Mouse (Mus musculus) adrenal gland, postnatal 36 days (tissue): Measurements from ENCODE around the gene Rdh16f1. TPM values are rescaled to one million over a fixed set of nuclear protein-coding genes. Genes with fewer than 3 reads are reported as not detected.
"Not testable (repeated sequence)": the region's sequence is repeated elsewhere in the genome, so short reads cannot be mapped to it uniquely, and the experiment has no call there.

Source experiments
- DNase-seq, 2 experiments: peaks; one replicate each; pipeline ENCODE4 v3.0.0; 2021; ENCODE audit warnings: mixed read lengths in 1 of 2
- total RNA-seq, 2 experiments: library from RNA; stranded (reverse); gene quantifications; 2 replicates each; pipeline ENCODE4 v1.2.3; 2021

Rdh16f1 gene
- total RNA-seq, 2 experiments from 2014 or later = 1.2 to 2.3 TPM

- peak; percentile 78 to 87 for DNase-seq
Observed at GRCm38 (mm10) chr10:127748847-127749612, 10.6 kb upstream of the Rdh16f1 start.

DNA sequence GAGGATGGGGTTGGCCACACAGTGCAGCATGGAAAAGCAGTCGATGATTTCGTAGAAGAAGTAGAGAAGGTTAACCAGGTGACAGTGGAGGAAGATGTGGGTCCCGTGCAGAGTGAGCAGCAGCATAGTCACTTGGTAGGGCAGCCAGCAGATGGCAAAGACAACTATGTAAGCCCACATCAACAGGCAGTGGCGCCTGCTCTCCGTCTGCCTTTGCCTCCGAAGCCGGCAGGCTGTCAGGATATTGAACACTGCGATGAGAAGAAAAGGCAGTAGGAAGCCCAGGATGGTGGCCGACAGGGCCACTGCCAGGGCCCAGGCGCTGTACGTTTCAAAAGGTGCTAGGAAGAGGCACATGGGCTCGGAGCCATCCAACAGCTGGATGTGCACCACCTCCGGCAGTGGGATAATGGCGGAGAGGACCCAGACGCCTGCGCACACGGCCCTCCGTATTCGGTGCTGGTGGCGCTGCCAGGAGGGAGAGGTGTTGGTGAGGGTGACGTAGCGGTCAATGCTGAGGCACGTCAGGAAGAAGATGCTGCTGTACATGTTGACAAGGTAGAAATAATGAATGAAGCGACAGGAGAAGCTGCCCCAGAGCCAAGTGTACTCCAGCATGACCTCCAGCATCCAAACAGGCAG is 9.3 kb upstream of the Rdh16f1 start:
- peak in 1 of 2 experiments; percentile 42 for DNase-seq

- peak; percentile 44 to 54 for DNase-seq
Observed at GRCm38 (mm10) chr10:127751548-127751947, 8.0 kb upstream of the Rdh16f1 start, which contains the start of gene Gpr182. Gene Gpr182, minus strand, starts transcription at chr10:127751732.

- peak; percentile 63 to 78 for DNase-seq
Observed at GRCm38 (mm10) chr10:127754566-127755166, 4.9 kb upstream of the Rdh16f1 start.

DNA sequence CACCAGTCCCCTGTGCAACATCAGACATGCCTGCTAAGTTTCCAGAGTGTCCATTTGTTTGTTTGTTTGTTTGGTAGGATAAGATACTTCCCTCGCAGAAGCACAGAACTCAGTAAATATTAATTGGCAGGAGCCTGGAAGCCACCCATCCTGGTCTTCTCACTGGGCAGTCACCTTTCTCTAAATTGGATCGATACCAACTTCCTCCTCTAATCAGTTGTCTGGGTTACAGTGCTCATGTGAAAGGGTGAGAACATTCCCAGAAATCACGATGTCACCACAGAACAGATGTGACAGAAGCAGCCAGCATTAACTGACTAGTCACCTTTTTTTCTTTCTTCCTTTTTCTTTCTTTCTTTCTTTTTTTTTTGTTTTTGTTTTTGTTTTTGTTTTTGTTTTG is 4.3 kb upstream of the Rdh16f1 start:
- DNase-seq = no peak

DNA sequence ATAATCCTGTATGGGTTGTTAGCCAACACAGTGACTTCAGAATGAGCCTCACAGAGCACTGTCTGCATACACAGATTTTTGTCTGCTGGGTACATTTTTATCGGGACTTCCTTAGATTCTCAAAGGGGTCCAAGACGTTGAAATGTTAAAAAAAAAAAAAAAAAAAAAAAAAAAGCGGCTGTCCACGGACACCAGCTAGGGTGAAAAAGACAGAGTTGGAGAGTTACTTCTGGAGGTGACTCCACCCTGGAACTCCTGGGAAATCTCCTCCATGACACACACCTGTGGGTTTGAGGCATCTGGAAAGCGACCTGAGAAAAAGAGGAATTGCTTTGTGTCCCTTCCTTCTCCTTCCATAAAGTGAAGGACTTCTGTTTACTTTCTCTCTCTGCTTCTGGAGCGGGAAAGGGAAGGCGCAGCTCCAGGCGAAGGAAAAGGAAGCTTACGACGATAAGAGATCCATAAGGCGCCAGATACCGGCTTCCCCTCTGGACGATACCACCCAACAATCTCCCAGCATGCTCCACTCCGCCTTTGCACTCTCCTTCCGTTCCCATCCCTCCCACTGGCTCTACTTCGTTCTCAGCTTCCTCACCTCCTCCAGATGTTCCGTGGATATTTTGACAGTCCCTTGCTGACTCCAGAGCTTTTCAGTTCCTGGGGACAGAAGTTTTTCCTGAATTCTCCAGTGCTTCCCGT is 3.7 kb upstream of the Rdh16f1 start:
- DNase-seq = no peak

DNA sequence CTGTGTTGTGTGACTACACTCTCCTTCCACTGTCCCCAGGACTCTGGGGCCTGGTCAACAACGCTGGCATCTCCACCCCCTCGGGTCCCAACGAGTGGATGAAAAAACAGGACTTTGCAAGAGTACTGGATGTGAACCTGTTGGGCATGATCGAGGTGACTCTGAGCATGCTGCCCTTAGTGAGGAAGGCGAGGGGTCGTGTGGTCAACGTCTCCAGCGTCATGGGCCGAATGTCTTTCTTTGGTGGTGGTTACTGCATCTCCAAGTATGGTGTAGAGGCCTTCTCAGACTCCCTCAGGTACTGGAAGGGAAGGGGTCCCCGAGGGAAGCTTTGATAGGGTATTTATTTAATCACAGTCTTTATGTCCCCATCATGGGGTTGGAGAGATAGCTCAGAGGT is 3.3 kb downstream of the Rdh16f1 start:
- not testable (repeated sequence) for DNase-seq

DNA sequence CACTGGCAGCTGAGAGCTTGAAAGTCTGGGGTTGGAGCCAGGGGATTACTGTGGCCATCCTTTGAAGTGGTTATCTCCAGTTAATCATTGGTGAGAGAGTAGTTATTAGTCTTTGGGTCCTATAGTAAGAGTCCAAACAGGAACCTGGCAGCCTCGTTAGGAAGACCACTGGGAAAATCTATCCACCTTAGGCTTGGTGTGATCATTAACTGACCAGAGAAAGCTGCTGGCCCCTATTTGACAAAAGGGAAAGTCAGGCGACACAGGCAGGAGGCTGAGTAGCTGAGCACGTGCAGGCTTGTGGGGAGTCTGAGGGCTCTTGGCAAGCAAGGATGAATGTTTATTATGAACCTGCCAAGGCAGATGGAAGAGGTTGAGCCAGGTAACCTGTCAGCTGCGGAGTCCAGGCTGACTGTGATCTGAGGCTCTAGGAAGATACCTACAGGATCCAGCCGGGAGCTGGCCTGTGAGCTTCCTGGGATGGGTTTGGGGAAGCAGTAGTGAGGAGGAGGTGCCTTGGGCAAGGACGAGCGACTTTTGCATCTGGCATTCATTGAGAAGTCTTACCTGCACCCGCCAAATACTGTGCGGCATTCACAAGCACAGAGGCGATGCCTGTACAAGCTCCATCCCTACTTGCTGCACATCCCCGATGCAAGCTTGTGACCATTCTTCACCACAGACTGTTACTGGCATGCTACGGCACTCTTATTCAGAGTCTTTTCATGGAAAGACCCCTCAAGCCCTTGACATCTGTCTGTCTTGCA is 4.5 kb downstream of the Rdh16f1 start:
- DNase-seq = no peak

GRCm38 (mm10) chr10:127766564-127766963 is 7.0 kb downstream of the Rdh16f1 start:
- no peak for DNase-seq

GRCm38 (mm10) chr10:127776011-127776410 is 16.4 kb downstream of the Rdh16f1 start, which contains the start of gene Rdh9:
Gene Rdh9, plus strand, starts transcription at chr10:127776386.
- no peak for DNase-seq

- DNase-seq = not testable (repeated sequence)
Observed at GRCm38 (mm10) chr10:127782321-127782720, 22.7 kb downstream of the Rdh16f1 start.

- not testable (repeated sequence) for DNase-seq
Observed at GRCm38 (mm10) chr10:127785411-127785810, 25.8 kb downstream of the Rdh16f1 start.

DNA sequence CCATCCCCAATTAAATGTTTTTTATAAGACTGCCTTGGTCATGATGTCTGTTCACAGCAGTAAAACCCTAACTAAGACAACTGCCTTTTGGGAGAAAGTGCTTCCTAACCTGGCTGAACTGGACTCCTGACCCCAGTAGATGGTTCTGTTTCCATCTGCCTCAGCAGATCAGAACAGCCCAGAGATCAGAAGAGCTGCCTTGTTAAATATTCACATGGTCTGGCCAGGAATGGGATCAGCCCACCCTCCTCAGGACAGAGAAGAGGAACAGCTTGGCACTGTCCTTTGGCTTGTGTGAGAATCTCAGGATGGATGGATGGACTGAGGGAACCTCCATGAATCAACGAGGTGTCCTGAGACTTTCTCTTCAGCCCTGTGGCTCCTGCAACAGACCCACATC is 39.7 kb downstream of the Rdh16f1 start:
- DNase-seq = no peak

DNA sequence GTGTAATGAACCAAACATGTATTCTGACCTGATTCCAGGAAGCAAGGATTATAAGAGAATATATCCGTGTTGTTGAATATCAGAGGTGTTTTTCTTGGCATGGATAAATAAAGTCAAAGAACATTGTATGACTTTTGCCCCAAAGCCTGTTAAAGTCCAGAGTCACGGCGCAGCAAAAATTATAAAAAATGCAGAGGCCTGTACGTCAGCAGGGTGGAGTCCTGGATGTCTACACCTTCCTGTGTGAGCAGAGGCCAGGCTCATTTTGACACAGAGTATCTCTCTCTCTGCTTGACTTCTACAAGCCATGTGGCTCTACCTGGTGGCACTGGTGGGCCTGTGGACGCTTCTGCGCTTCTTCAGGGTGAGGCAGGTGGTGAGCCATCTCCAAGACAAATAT is 41.3 kb downstream of the Rdh16f1 start, which contains the start of gene Rdh16:
TSS of gene Rdh16 (plus strand) at position 262 of the 400 bp plus-strand sequence.
- DNase-seq = no peak

DNA sequence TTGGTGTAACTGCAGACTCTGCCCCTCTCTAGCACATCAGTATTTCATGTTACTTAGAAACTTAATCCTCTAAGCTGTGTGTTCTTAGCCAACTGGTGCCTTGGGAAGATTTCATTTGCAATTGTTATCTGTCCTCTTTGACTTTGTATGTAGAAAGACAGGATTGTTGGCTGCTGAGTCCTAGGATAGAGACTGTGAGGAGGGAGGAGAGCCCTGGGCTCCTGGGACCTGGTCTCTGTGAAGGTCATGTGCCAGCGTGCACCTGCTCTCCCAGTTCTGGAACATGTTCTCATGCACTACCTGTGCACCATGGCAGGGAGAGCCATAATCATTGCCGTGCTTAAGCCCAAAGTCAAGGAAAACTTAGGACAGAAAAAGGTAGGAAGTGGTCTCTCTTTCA is 42.0 kb downstream of the Rdh16f1 start:
- DNase-seq = no peak

DNA sequence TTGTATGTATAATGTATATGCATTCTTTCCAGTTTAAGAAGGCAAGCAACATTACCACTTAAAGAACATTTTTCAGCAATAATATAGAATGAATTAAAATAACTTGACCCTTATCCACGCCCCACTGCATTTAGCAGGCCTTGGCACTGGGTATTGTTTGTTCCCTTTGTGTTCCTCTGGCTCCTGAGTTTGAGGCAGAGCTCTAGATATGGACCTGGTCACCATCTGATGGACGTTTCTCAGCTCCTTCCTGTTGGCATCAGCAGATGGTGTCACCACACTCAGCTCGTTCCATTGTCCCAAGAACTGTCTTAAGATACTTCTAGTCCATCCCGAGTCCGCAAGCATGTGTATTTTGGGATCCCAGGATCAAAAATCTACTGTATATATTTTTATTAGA is 42.6 kb downstream of the Rdh16f1 start:
- DNase-seq = no peak

DNA sequence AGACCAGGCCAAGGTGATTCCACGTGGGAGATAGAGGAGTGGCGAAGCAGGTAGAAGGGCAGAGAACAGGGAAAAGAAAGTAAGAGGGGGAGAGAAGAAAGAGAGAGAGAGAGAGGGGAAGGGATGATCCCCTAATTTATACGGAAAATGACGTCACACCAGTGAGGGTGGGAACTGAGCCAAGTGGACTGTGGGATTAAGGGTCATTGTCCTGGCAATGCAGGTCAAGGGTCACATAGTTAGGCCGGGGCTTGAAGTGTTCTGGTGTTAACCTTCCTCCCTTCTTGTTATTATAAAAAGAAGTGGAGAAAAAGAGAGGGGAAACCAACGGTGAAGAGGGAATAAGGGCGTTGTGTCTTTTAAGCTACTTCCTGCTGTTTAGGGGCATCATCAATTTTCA is 44.8 kb downstream of the Rdh16f1 start:
- no peak for DNase-seq

DNA sequence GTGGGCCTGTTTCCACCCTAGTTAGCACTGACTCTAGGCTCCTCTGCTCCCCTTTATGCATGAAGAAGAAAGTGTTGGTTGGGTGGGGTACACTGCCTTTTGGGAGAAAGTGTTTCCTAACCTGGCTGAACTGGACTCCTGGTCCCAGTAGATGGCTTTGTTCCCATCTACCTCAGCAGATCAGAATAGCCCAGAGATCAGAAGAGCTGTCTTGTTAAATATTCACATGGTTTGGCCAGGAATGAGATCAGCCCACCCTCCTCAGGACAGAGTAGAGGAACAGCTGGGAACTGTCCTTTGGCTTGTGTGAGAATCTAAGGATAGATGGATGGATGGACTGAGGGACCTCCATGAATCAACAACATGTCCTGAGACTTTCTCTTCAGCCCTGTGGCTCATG is 56.3 kb downstream of the Rdh16f1 start:
- DNase-seq = no peak

DNA sequence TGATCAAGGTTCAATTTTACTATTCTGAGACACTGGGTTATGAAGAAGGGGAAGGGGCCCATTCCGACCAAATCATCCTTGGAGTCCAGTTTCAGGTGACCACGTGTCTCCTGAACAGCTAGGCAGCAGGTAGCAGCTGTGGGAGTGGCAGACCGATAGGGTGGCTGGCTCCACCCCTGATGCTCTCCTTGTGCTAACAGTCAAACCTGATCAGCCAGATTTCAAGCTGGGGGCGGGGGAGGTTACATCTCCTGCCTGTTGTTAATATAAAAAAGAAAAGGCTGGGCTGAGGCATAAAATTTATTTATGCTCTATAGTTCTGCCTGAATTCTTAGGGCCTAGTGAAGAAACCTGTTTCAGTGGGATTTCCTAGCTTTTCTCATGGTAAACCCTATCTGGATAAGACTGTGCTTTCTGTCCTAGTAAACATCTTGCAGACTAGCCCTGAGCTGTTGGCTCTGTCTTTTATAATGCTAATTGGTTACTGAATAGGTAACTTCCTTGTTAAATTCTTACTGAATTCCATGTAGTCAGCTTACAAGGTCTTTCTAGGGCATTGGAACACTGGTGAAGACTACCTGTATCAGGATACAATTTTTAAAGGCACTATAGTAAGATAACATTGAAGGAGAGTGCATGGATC is 57.8 kb downstream of the Rdh16f1 start:
- DNase-seq = not testable (repeated sequence)

DNA sequence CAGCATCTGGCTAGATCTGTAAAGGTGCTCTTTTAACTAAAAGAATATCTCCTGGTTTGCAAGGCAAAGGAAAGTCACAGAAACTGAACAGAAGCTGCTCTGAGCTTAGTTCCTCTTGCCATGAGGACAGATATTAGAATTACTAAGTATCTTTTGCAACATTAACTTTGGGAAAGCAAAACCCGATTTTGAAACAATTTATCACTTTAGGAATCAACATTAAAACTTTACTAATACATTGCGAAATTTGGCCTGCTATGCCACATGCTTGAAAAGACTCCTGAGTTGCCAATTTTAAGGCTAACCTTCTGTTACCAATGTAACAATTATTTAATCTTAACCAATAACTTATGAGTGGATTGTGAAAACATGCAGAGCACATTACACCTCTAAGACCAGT is 62.2 kb downstream of the Rdh16f1 start:
- DNase-seq = not testable (repeated sequence)

- DNase-seq = peak; percentile 24 to 39
Observed at GRCm38 (mm10) chr10:127825386-127825785, 65.8 kb downstream of the Rdh16f1 start.
